Mouse (Mus musculus): ENCODE measurements around the gene Brpf1.

Brpf1 gene

GRCm38 (mm10) chr6:113306986-113307349 lies at the start of gene Brpf1:
Brpf1 (plus strand) TSS chr6:113307137.
- under 1% methylated on average over 32 of the region's 32 CpGs for WGBS

GRCm38 (mm10) chr6:113261174-113261858 lies 45.6 kb upstream of the Brpf1 start:
- 59% methylated on average over 8 of the region's 8 CpGs for WGBS

- WGBS = 71% methylated on average over 6 of the region's 6 CpGs
Measured at GRCm38 (mm10) chr6:113263531-113263930, 43.4 kb upstream of the Brpf1 start.

GRCm38 (mm10) chr6:113264429-113264828 lies 42.5 kb upstream of the Brpf1 start:
- 96% methylated on average over 8 of the region's 8 CpGs for WGBS

GRCm38 (mm10) chr6:113266996-113267655 lies 39.8 kb upstream of the Brpf1 start:
- 69% methylated on average over 7 of the region's 7 CpGs for WGBS

GRCm38 (mm10) chr6:113267988-113268387 lies 38.9 kb upstream of the Brpf1 start:
- 88% methylated on average over 1 of the region's 1 CpGs for WGBS

GRCm38 (mm10) chr6:113272365-113272764 lies 34.6 kb upstream of the Brpf1 start:
- 71% methylated on average over 3 of the region's 3 CpGs for WGBS

GRCm38 (mm10) chr6:113276846-113277245 lies 30.1 kb upstream of the Brpf1 start:
- 42% methylated on average over 4 of the region's 4 CpGs for WGBS

GRCm38 (mm10) chr6:113281676-113282075 lies 25.3 kb upstream of the Brpf1 start:
- 80% methylated on average over 6 of the region's 6 CpGs for WGBS

GRCm38 (mm10) chr6:113282101-113282802 lies 24.7 kb upstream of the Brpf1 start, which contains the start of gene Cpne9:
Cpne9 (plus strand) TSS chr6:113282307.
- WGBS = 1% methylated on average over 37 of the region's 37 CpGs

- 2% methylated on average over 22 of the region's 22 CpGs for WGBS
Measured at GRCm38 (mm10) chr6:113282969-113283368, 24.0 kb upstream of the Brpf1 start.

- 23% methylated on average over 6 of the region's 6 CpGs for WGBS
Measured at GRCm38 (mm10) chr6:113283500-113283899, 23.4 kb upstream of the Brpf1 start.

GRCm38 (mm10) chr6:113284931-113285330 lies 22.0 kb upstream of the Brpf1 start:
- WGBS = 80% methylated on average over 3 of the region's 3 CpGs

GRCm38 (mm10) chr6:113286316-113286715 lies 20.6 kb upstream of the Brpf1 start:
- 81% methylated on average over 1 of the region's 1 CpGs for WGBS

GRCm38 (mm10) chr6:113287236-113287635 lies 19.7 kb upstream of the Brpf1 start:
- WGBS = 56% methylated on average over 4 of the region's 4 CpGs

- 93% methylated on average over 15 of the region's 15 CpGs for WGBS
Measured at GRCm38 (mm10) chr6:113289346-113289745, 17.6 kb upstream of the Brpf1 start.

- WGBS = 73% methylated on average over 6 of the region's 6 CpGs
Measured at GRCm38 (mm10) chr6:113290346-113290745, 16.6 kb upstream of the Brpf1 start.

- WGBS = 66% methylated on average over 5 of the region's 5 CpGs
Measured at GRCm38 (mm10) chr6:113292938-113293337, 14.0 kb upstream of the Brpf1 start.

GRCm38 (mm10) chr6:113296046-113296445 lies 10.9 kb upstream of the Brpf1 start:
- 92% methylated on average over 2 of the region's 2 CpGs for whole genome bisulfite sequencing

GRCm38 (mm10) chr6:113296639-113297038 lies 10.3 kb upstream of the Brpf1 start:
- WGBS = 63% methylated on average over 4 of the region's 4 CpGs

- 88% methylated on average over 5 of the region's 5 CpGs for WGBS
Measured at GRCm38 (mm10) chr6:113301350-113301749, 5.6 kb upstream of the Brpf1 start.

GRCm38 (mm10) chr6:113302258-113302657 lies 4.7 kb upstream of the Brpf1 start:
- WGBS = 20% methylated on average over 3 of the region's 3 CpGs
